Mouse (Mus musculus) kidney, postnatal 0 days (tissue): Measurements from ENCODE around the gene Rab26. TPM values are rescaled to one million over a fixed set of nuclear protein-coding genes. Genes with fewer than 3 reads are reported as not detected.

ENCODE experiments used
- ATAC-seq: fragments of 200-750 bp; cut with Nextera tagmentation; replicated peaks from 2 replicates; pipeline ENCODE4 v1.8.0; 2017; ENCODE audit warnings: low read depth, moderate number of reproducible peaks, moderate TSS enrichment, moderate library complexity; ENCODE audit not compliant: low FRiP score
- DNase-seq: peaks from one replicate; pipeline ENCODE4 v3.0.0-alpha.2; 2016; ENCODE audit warnings: low spot score
- H3K27ac ChIP-seq: fragments of 300-500 bp; sonication (generic); 2 replicates; pipeline ENCODE4 v1.5.1; 2014; ENCODE audit warnings: mild to moderate bottlenecking
- H3K27me3 ChIP-seq: fragments of 300-500 bp; sonication (generic); 2 replicates; pipeline ENCODE4 v1.6.1; 2014; ENCODE audit warnings: low read length, mixed read lengths; ENCODE audit not compliant: insufficient read depth
- H3K36me3 ChIP-seq: fragments of 300-500 bp; sonication (generic); 2 replicates; pipeline ENCODE4 v1.6.1; 2014; ENCODE audit warnings: low read length, mixed read lengths; ENCODE audit not compliant: insufficient read depth
- H3K4me1 ChIP-seq: fragments of 300-500 bp; sonication (generic); replicated peaks from 2 replicates; pipeline ENCODE4 v1.6.1; 2014; ENCODE audit warnings: antibody characterized with exemption, low read length, mixed read lengths; ENCODE audit not compliant: insufficient read depth
- H3K4me2 ChIP-seq: fragments of 300-500 bp; sonication (generic); 2 replicates; pipeline ENCODE4 v1.6.1; 2014; ENCODE audit warnings: mild to moderate bottlenecking, low read length, moderate library complexity, mixed read lengths
- H3K4me3 ChIP-seq: fragments of 300-500 bp; sonication (generic); replicated peaks from 2 replicates; pipeline ENCODE4 v1.5.1; 2014; ENCODE audit warnings: low read depth, low read length
- H3K9ac ChIP-seq: fragments of 300-500 bp; sonication (generic); 2 replicates; pipeline ENCODE4 v1.6.1; 2014; ENCODE audit warnings: low read depth, low read length
- H3K9me3 ChIP-seq: fragments of 300-500 bp; sonication (generic); replicated peaks from 2 replicates; pipeline ENCODE4 v1.6.1; 2016; ENCODE audit warnings: low read length, inconsistent platforms, mixed read lengths
- CTCF ChIP-seq: IDR thresholded peaks from 2 replicates; pipeline ENCODE4 v1.5.1; 2016; ENCODE audit warnings: antibody characterized with exemption, low read depth, mild to moderate bottlenecking, moderate library complexity
- WGBS: fragments of 180-500 bp; shearing (Covaris S2); extraction: QIAGEN DNeasy Blood & Tissue Kit; methylation state at CpG from one replicate; pipeline ENCODE4 v1.1.7; 2014; 5-methylcytosine and 5-hydroxymethylcytosine counted together
- polyA plus RNA-seq: library from polyadenylated mRNA; unstranded; fragments of >200 nt; fragmentation: Nextera tagmentation; extraction: Ambion mirVana; gene quantifications from 2 replicates; pipeline ENCODE4 v1.2.1, GENCODE M21; 2015

Gene Rab26
- polyA plus RNA-seq = 3.5 and 3.7 TPM in 2 replicates

- peak within 1 kb of the TSS; percentile 49 for H3K9ac ChIP-seq
- H3K9me3 ChIP-seq = no peaks in the 10 kb centered on the region
- H3K27me3 ChIP-seq = no peaks in the 10 kb centered on the region
- no peak for TF ChIP-seq CTCF
- H3K4me3 ChIP-seq = peak within 1 kb of the TSS; percentile 24
- no peak for ATAC-seq
- no peak for DNase-seq
- peak within 1 kb of the TSS; percentile 78 for H3K4me2 ChIP-seq
- 89% methylated on average over 8 of the region's 8 CpGs for WGBS
- peaks cover 15% of the 10 kb centered on the region for H3K4me1 ChIP-seq
- no peaks in the 10 kb centered on the region; the same call in 1 of the 2 replicates for H3K36me3 ChIP-seq
- no peak within 1 kb of the TSS for H3K27ac ChIP-seq
These were observed at the start of gene Rab26 for GRCm38 (mm10) chr17:24534160-24534718. TSS of gene Rab26 (minus strand) at chr17:24534210.

- TF ChIP-seq CTCF = no peak
- Histone ChIP-seq H3K4me2 (no peak overlapping the region), H3K27me3 (no peaks in the 10 kb centered on the region), H3K9ac (no peak overlapping the region), H3K36me3 (peaks cover 51% of the 10 kb centered on the region), H3K4me3 (no peak overlapping the region), H3K4me1 (no peaks in the 10 kb centered on the region), H3K9me3 (no peaks in the 10 kb centered on the region), H3K27ac (no peak overlapping the region)
- WGBS = 83% methylated on average over 2 of the region's 2 CpGs
- no peak for ATAC-seq
- DNase-seq = peak; percentile 30
These were observed 46.3 kb upstream of the Rab26 start for GRCm38 (mm10) chr17:24580287-24580686.

GRCm38 (mm10) chr17:24579532-24579931 is 45.5 kb upstream of the Rab26 start:
- Histone ChIP-seq H3K27ac (no peak overlapping the region), H3K4me3 (no peak overlapping the region), H3K27me3 (no peaks in the 10 kb centered on the region), H3K36me3 (peaks cover 49% of the 10 kb centered on the region), H3K9ac (no peak overlapping the region), H3K9me3 (no peaks in the 10 kb centered on the region), H3K4me1 (no peaks in the 10 kb centered on the region), H3K4me2 (no peak overlapping the region)
- no peak for DNase-seq
- TF ChIP-seq CTCF = no peak
- 92% methylated on average over 3 of the region's 3 CpGs for WGBS
- no peak for ATAC-seq

DNA sequence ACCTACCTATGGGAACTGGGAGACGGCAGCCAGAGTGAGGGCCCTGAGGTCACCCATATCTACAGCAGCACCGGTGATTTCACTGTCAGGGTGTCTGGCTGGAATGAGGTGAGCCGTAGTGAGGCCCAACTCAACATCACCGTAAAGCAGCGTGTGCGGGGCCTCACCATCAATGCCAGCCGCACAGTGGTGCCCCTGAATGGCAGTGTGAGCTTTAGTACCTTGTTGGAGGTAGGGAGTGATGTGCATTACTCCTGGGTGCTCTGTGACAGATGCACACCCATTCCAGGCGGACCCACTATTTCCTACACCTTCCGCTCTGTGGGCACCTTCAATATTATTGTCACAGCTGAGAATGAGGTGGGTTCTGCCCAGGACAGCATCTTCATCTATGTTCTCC is 39.8 kb upstream of the Rab26 start:
- ATAC-seq (no peak), DNase-seq (no peak)
- H3K27ac ChIP-seq = no peak overlapping the region
- no peak overlapping the region for H3K4me2 ChIP-seq
- no peak overlapping the region for H3K9ac ChIP-seq
- H3K4me3 ChIP-seq = no peak overlapping the region
- no peaks in the 10 kb centered on the region for H3K27me3 ChIP-seq
- 95% methylated on average over 9 of the region's 9 CpGs for WGBS
- peaks cover 59% of the 10 kb centered on the region for H3K36me3 ChIP-seq
- H3K4me1 ChIP-seq = no peaks in the 10 kb centered on the region
- no peaks in the 10 kb centered on the region for H3K9me3 ChIP-seq
- no peak for TF ChIP-seq CTCF

GRCm38 (mm10) chr17:24572651-24573245 is 38.7 kb upstream of the Rab26 start:
- no peaks in the 10 kb centered on the region for H3K9me3 ChIP-seq
- H3K27me3 ChIP-seq = no peaks in the 10 kb centered on the region
- ATAC-seq = no peak
- no peak for DNase-seq
- no peaks in the 10 kb centered on the region for H3K4me1 ChIP-seq
- H3K4me3 ChIP-seq = no peak overlapping the region
- H3K9ac ChIP-seq = no peak overlapping the region
- no peak overlapping the region for H3K27ac ChIP-seq
- no peak overlapping the region for H3K4me2 ChIP-seq
- no peak for TF ChIP-seq CTCF
- H3K36me3 ChIP-seq = peaks cover 58% of the 10 kb centered on the region
- WGBS = 97% methylated on average over 12 of the region's 12 CpGs

DNA sequence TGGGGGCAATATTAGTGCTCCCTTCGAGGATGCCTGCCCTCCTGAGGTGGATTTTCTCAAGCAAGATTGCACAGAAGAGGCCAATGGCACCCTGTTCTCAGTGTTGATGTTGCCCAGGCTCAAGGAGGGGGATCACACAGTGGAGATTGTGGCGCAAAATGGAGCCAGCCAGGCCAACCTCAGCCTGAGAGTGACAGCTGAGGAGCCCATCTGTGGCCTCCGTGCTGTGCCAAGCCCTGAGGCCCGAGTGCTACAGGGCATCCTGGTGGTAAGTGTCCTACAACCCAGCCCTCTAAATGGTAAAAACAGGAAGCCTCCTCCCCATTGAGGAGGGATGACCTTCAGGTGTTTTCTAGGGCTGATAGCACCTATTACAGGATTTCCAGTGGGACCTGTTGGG is 35.8 kb upstream of the Rab26 start:
- no peak overlapping the region for H3K4me2 ChIP-seq
- no peak overlapping the region for H3K9ac ChIP-seq
- ATAC-seq = no peak
- WGBS = 90% methylated on average over 4 of the region's 4 CpGs
- no peak overlapping the region for H3K4me3 ChIP-seq
- no peaks in the 10 kb centered on the region for H3K9me3 ChIP-seq
- no peaks in the 10 kb centered on the region for H3K27me3 ChIP-seq
- H3K27ac ChIP-seq = no peak overlapping the region
- TF ChIP-seq CTCF = no peak
- peaks cover 50% of the 10 kb centered on the region; the same call in 1 of the 2 replicates for H3K36me3 ChIP-seq
- DNase-seq = no peak
- no peaks in the 10 kb centered on the region for H3K4me1 ChIP-seq
